Mouse (Mus musculus): ENCODE results near the gene Slc37a3.
"Not testable (repeated sequence)": the region's sequence is repeated elsewhere in the genome, so short reads cannot be mapped to it uniquely, and the experiment has no call there.

Gene Slc37a3

DNA sequence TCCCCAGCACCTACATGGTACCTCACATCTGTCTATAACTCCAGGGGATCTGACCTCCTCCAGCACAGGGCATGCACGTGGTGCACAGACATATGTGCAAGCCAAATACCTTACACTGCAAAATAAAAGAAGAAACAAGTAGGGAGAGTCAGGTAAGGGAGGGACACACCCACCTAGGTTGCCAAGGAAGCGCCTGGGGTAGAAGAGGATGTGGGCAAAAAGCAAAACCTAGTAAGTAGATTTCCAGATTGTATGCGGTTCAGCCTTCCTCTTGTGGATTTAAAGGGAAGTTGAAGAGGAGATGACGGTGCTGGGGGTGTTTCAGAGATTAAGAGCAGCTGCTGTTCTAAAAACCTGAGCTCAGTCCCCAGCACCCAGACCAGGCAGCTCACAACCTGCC is 1.7 kb upstream of the Slc37a3 start:
- no peak for DNase-seq (ENCODE audit: extremely low spot score, low spot score)

- DNase-seq (ENCODE audit: extremely low spot score, low spot score): not testable (repeated sequence)
These were observed 823 bp upstream of the Slc37a3 start for GRCm38 (mm10) chr6:39378161-39378835.

DNA sequence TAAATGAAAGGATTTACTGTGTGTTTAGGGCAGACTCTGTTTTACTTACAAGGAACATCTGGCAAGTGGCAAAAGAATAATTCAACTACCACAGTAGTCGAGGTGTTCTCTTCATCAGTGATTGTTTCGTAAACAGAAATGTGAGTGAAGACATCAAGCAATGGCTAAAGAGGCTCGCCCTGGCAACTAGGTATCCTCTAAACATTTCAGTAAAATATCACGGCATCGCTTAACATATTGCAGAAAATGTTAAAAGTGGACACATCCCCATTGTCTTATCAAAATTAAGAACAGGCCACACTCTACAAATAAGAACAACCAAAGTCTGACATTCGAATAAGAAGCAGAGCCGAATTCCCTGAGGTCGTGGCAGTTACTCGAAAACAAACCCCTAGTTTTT is 700 bp downstream of the Slc37a3 start:
- DNase-seq (ENCODE audit: extremely low spot score, low spot score): no peak

DNA sequence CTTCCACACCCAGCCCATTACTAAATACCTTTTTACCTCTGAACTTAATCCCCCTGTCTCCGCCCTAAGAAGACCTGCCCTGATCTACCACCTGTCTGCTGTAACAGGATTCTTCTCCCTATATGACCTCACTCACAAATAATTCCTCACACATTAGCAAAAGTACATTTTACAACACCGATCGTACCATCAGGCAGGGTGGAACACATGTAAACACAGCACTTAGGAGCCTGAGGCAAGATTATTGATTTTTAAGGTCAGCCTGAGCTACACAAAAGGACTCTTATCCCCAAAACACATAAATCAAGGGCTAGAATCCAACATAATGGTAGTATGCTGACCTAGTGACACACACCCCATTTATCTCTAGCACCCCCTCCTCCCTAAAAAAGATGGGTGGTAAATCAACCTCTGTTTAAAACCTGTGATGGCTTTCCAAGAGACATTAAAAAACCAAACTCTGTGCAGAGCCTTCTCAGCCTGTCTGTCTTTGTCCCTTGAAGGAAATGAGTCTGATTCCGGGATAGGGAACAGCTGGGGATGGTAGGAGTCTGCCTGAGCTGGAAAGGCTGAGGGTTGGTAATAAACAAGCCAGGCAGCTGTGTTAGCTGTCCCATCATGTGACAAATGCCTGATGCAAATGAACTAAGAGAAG is 4.0 kb downstream of the Slc37a3 start:
- peak; percentile 27 for DNase-seq (ENCODE audit: extremely low spot score, low spot score)

DNA sequence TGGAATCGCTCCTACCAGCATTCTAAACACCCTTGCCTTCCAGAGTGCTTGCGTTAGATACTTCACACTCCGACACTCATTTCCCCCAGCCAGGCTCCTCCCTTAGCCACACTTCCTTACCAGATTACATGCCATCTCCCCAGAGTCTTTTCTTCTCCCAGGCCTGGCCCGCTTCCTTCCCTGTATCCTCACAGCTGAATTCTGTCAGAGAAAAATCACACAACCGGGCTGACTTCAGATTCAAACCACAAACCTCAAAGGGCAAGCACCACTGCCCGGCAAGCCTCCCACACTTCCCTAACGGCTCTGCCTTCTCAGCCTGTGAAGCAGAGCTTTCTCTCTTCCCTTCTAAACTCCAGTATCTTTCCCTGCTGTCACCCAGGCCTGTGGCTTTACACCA is 4.7 kb downstream of the Slc37a3 start:
- peak; percentile 25 for DNase-seq (ENCODE audit: extremely low spot score, low spot score)

DNA sequence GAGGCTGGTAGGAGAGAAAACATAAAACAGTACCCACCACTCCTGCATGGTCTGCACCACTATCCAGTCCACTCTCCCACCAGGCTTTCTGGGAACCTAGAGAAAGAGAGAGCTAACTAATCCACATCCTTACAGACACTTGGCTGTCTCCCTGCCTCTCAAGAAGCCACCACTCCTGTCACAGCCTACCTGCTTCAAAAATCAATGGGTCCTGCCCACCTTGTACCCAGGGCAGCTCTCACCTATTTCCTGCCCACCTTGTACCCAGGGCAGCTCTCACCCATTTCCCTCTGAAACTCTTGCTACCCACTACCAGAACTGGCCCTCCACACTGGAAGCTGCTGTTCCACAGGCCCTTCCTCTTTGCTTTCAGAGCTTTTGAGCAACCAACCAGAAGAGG is 5.4 kb downstream of the Slc37a3 start:
- no peak for DNase-seq (ENCODE audit: extremely low spot score, low spot score)

DNA sequence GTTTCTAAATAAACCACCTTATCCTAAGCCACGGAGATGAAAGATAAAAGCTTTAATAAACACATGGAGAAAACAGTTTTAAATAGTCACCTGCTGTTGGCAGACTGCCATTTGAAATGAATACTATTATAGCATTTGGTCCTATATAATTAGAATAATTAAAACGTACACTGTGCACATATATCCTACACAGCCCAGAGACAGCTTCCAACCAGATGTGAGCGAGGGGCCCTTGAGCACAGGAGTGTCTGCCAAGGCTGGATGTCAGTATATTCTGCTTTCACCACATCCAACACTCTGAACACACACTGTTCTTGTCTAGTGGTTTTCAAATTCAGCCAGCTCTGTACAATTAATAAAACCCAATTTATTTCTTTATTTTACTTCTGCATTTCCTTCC is 7.8 kb downstream of the Slc37a3 start:
- no peak for DNase-seq (ENCODE audit: extremely low spot score, low spot score)

DNA sequence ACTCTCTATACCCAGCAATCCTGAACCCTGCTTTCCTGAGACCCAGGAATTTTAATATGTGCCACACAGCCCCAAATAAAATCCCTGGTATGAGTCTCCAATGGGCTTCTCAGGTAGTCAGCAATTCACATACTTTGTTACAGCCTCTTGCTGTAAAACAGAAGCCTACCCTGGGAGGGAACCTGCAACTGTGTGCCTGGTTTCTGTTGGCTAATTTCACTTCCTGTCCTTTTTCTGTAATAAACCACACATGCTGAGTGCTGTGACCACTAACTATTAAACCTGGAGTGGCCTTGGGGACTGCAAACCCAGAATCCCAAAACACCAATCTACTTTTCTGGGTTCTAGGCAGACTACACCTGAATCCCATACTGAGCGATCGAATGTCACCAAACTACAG is 14.8 kb downstream of the Slc37a3 start:
- no peak for DNase-seq (ENCODE audit: extremely low spot score, low spot score)

DNA sequence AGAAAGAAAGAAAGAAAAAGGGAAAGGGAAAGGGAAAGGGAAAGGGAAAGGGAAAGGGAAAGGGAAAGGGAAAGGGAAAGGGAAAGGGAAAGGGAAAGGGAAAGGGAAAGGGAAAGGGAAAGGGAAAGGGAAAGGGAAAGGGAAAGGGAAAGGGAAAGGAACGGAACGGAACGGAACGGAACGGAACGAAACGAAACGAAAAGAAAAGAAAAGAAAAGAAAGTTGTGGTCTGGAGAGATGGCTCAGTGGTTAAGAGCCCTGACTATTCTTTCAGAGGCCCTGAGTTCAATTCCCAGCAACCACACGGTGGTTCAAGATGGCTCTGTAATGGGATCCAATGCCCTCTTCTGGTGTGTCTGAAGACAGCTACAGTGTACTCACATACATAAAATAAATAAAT is 18.3 kb downstream of the Slc37a3 start:
- not testable (repeated sequence) for DNase-seq (ENCODE audit: extremely low spot score, low spot score)

- no peak for DNase-seq (ENCODE audit: extremely low spot score, low spot score)
These were observed 28.5 kb downstream of the Slc37a3 start for GRCm38 (mm10) chr6:39348946-39349345.

- DNase-seq (ENCODE audit: extremely low spot score, low spot score): peak; percentile 32
These were observed 29.3 kb downstream of the Slc37a3 start for GRCm38 (mm10) chr6:39347880-39348814.

GRCm38 (mm10) chr6:39346991-39347501 is 30.4 kb downstream of the Slc37a3 start:
- DNase-seq (ENCODE audit: extremely low spot score, low spot score): peak; percentile 61

DNA sequence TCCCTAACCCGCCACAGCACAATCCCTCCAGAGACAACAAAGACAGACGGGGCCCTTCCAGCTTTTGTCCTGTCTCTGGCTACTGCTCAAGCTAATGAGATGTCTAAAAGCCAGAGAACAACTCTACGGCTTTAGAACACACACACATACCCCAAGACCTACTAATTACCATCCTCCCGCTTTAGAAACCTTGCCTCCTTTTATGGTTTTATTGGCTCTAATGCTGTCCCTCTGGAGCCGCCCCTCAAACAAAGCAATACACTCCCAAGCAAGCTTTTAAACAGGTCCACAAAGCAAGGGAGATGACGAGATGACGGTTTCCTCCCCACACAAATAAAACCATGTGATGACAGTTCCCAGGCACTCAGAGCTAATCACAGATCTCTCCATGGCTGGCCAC is 32.0 kb downstream of the Slc37a3 start:
- DNase-seq (ENCODE audit: extremely low spot score, low spot score): no peak

DNA sequence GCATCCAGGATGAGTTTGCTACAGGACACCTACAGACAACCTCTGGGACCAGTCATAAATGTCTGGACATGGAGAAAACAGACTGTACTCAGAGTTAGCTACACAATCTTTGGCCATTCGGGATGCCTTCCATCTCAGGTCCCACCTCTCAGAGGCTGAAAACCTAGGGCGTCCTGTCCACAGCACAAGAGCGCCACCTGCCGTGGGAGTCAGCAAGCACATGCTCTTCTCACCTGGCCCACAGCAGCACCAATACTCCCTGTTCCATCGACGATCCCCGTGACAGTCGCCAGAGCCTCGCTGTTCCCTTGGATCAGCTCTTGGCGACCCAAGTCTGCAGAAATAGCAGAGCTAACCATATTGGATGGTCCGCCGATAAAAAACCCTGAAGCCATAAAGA is 33.5 kb downstream of the Slc37a3 start:
- DNase-seq (ENCODE audit: extremely low spot score, low spot score): peak; percentile 85

- DNase-seq (ENCODE audit: extremely low spot score, low spot score): no peak
These were observed 35.7 kb downstream of the Slc37a3 start for GRCm38 (mm10) chr6:39341798-39342197.

GRCm38 (mm10) chr6:39338359-39338758 is 39.1 kb downstream of the Slc37a3 start:
- DNase-seq (ENCODE audit: extremely low spot score, low spot score): no peak

DNA sequence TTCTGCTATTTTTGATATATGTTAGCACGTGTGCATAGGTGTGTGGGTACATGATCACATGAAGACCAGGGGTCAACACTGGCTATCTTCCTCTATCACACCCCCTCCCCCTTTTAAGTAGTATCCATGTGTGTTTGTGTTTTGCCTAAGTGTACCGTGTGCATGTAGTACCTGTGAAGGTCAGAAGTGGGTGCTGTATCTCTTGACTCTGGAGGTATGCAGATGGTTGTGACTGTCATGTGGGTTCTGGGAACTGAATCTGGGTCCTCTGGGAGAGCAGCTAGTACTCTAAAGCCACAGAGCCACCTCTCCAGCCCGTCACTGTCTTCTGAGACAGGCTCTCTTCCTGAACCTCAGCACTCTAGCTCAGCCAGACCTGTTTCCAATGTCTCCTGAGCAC is 42.6 kb downstream of the Slc37a3 start:
- DNase-seq (ENCODE audit: extremely low spot score, low spot score): no peak

- DNase-seq (ENCODE audit: extremely low spot score, low spot score): no peak
These were observed 43.3 kb downstream of the Slc37a3 start for GRCm38 (mm10) chr6:39334224-39334623.

GRCm38 (mm10) chr6:39331998-39332700 is 45.3 kb downstream of the Slc37a3 start:
- DNase-seq (ENCODE audit: extremely low spot score, low spot score): no peak

- DNase-seq (ENCODE audit: extremely low spot score, low spot score): no peak
These were observed 46.5 kb downstream of the Slc37a3 start for GRCm38 (mm10) chr6:39330981-39331380.

DNA sequence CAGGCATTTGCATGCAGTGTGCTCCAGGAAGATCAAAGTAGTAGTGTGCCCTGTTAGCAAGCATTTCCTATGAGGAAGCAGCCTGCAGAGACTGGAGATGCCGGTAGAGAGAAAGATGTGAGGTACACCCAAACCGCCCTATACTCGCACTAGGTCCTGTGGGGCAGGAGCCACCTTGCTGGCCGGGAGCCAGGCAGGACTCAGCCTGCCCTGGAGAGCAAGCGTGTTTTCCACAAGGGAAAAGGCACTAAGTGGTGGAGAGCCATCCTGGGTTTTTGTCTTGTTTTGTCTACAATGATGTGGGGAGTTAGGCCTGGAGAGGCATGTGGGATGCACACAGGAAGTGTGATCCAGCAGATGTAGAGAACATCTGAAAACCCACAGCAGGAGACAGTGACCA is 57.2 kb downstream of the Slc37a3 start:
- DNase-seq (ENCODE audit: extremely low spot score, low spot score): no peak

All from neural tube, embryonic 10.5 days (tissue).